Mouse (Mus musculus) heart, embryonic 12.5 days (tissue): Measurements from ENCODE around the gene Olfr600. TPM values are rescaled to one million over a fixed set of nuclear protein-coding genes. Genes with fewer than 3 reads are reported as not detected.
"Not testable (repeated sequence)": the region's sequence is repeated elsewhere in the genome, so short reads cannot be mapped to it uniquely, and the experiment has no call there.

Experiments used
- ATAC-seq: fragments of 200-750 bp; cut with Nextera tagmentation; 2 replicates; pipeline ENCODE4 v1.8.0; 2017; ENCODE audit warnings: moderate TSS enrichment, moderate library complexity; ENCODE audit not compliant: insufficient number of reproducible peaks, low FRiP score
- H3K27ac ChIP-seq: fragments of 300-500 bp; sonication (generic); 2 replicates; pipeline ENCODE4 v1.5.1; 2016; ENCODE audit warnings: mild to moderate bottlenecking, moderate library complexity; ENCODE audit not compliant: poor library complexity, severe bottlenecking
- H3K27me3 ChIP-seq: fragments of 300-500 bp; sonication (generic); replicated peaks from 2 replicates; pipeline ENCODE4 v1.6.1; 2016; ENCODE audit warnings: mild to moderate bottlenecking, moderate library complexity
- H3K36me3 ChIP-seq: fragments of 300-500 bp; sonication (generic); 2 replicates; pipeline ENCODE4 v1.6.1; 2016; ENCODE audit warnings: mild to moderate bottlenecking, moderate library complexity
- H3K4me1 ChIP-seq: fragments of 300-500 bp; sonication (generic); replicated peaks from 2 replicates; pipeline ENCODE4 v1.6.1; 2016; ENCODE audit warnings: mild to moderate bottlenecking
- H3K4me2 ChIP-seq: fragments of 300-500 bp; sonication (generic); 2 replicates; pipeline ENCODE4 v1.6.1; 2016; ENCODE audit warnings: mild to moderate bottlenecking, moderate library complexity
- H3K4me3 ChIP-seq: fragments of 300-500 bp; sonication (generic); 2 replicates; pipeline ENCODE4 v1.5.1; 2016; ENCODE audit warnings: mild to moderate bottlenecking
- H3K9ac ChIP-seq: fragments of 300-500 bp; sonication (generic); 2 replicates; pipeline ENCODE4 v1.6.1; 2016; ENCODE audit warnings: mild to moderate bottlenecking, moderate library complexity
- H3K9me3 ChIP-seq: fragments of 300-500 bp; sonication (generic); replicated peaks from 2 replicates; pipeline ENCODE4 v1.6.1; 2016; ENCODE audit warnings: mild to moderate bottlenecking, moderate library complexity
- WGBS: fragments of 180-500 bp; shearing (Covaris S2); methylation state at CpG from one replicate; pipeline ENCODE4 v1.1.7; 2016; 5-methylcytosine and 5-hydroxymethylcytosine counted together
- polyA plus RNA-seq: library from polyadenylated mRNA; unstranded; fragments of >200 nt; fragmentation: Nextera tagmentation; extraction: Ambion mirVana; gene quantifications from 2 replicates; pipeline ENCODE4 v1.2.1, GENCODE M21; 2016

The Olfr600 gene
- polyA plus RNA-seq, result not detected in 2 replicates

DNA sequence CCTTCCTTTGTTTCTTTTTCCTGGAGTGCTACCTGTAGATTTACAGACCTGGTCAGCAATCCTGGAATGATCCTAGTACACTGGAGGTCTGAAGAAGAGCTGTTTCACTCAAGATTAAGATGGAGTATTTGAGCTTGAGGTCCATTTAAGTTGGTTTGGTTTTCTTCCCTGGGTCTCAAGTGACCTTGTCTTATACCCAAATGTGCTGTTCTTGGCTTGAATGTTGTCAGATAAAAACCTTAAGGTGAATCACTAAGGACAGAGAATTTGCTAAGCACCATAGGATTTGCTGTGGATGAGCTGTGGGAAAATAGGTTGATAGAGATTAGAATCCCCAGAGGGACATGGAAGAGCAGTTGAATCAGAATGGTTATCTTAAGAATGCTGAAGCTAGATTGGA lies at the start of gene Olfr600:
TSS of gene Olfr600 (minus strand) at position 101 of the 400 bp plus-strand sequence.
- Histone ChIP-seq H3K4me3 (no peak within 1 kb of the TSS), H3K4me2 (no peak within 1 kb of the TSS), H3K9ac (no peak within 1 kb of the TSS), H3K27me3 (no peaks in the 10 kb centered on the region), H3K9me3 (no peaks in the 10 kb centered on the region), H3K36me3 (no peaks in the 10 kb centered on the region), H3K27ac (no peak within 1 kb of the TSS), H3K4me1 (no peaks in the 10 kb centered on the region)
- ATAC-seq, result no peak

- Histone ChIP-seq H3K9ac (no peak overlapping the region), H3K4me2 (no peak overlapping the region), H3K27me3 (no peaks in the 10 kb centered on the region), H3K27ac (no peak overlapping the region), H3K9me3 (no peaks in the 10 kb centered on the region), H3K36me3 (no peaks in the 10 kb centered on the region), H3K4me1 (no peaks in the 10 kb centered on the region), H3K4me3 (no peak overlapping the region)
- 9% methylated on average over 1 of the region's 1 CpGs for WGBS
- no peak for ATAC-seq
Observed at GRCm38 (mm10) chr7:103398981-103399380, 49.5 kb upstream of the Olfr600 start.

- H3K4me1 ChIP-seq, result no peaks in the 10 kb centered on the region
- H3K9me3 ChIP-seq, result no peaks in the 10 kb centered on the region
- no peaks in the 10 kb centered on the region for H3K36me3 ChIP-seq
- no peak overlapping the region for H3K4me3 ChIP-seq
- H3K9ac ChIP-seq, result no peak overlapping the region
- no peak overlapping the region for H3K4me2 ChIP-seq
- no peak overlapping the region for H3K27ac ChIP-seq
- no peak for ATAC-seq
- no peaks in the 10 kb centered on the region for H3K27me3 ChIP-seq
Observed at GRCm38 (mm10) chr7:103397758-103398157, 48.3 kb upstream of the Olfr600 start.

DNA sequence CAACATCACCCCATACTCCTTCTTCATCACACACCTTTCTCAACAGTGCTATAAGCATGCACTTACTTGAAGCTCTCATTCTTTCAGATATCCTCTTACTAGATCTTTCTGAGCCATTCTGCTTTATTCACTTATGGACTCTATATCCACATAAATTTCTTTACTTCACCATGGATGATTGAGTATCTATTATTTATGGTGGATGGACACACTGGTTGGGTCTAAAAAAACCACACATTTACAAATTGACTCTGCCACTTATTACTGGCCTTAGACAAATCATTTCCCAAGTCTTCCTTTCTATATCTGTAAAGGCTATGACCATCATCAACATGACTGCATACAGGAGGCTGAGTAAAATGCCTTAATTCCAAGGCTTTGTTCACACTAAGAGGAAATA lies 36.6 kb upstream of the Olfr600 start, which contains the start of gene Olfr603:
TSS of gene Olfr603 (minus strand) at position 101 of the 400 bp plus-strand sequence.
- Histone ChIP-seq H3K36me3 (no peaks in the 10 kb centered on the region), H3K27me3 (no peaks in the 10 kb centered on the region), H3K27ac (no peak within 1 kb of the TSS), H3K9me3 (no peaks in the 10 kb centered on the region), H3K4me2 (no peak within 1 kb of the TSS), H3K9ac (no peak within 1 kb of the TSS), H3K4me1 (no peaks in the 10 kb centered on the region), H3K4me3 (no peak within 1 kb of the TSS)
- no peak for ATAC-seq

GRCm38 (mm10) chr7:103362555-103362954 lies 13.1 kb upstream of the Olfr600 start, which contains the start of gene Olfr601:
Gene Olfr601 (minus strand): TSS chr7:103362655.
- 85% methylated on average over 1 of the region's 1 CpGs for WGBS

DNA sequence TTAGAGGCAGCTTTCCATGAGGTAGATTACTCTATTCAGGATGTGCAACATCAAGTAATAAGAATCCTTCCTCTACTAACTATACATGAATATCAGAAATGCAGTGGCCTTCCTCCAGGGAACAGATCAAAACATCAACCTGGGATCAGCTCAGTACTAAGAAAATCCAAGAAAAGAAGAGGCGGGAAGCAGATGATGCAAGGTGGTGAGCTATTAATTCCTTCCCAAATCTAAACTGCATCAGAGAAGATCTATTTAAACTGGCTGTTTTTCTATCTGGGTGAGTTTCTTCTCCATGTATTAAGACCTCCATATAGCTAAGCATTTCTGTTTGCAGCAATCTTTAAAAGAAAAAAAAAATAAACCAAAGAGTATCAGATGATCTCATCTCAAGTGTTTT lies 13.9 kb downstream of the Olfr600 start, which contains the start of gene Olfr599:
TSS of gene Olfr599 (plus strand) at position 301 of the 400 bp plus-strand sequence.
- 79% methylated on average over 1 of the region's 1 CpGs for WGBS
- no peak within 1 kb of the TSS for H3K9ac ChIP-seq

More at GRCm38 (mm10) chr7:103362555-103362954, 13.1 kb upstream of the Olfr600 start, which contains the start of gene Olfr601:
- Histone ChIP-seq H3K4me3 (no peak within 1 kb of the TSS), H3K27ac (no peak within 1 kb of the TSS), H3K9me3 (no peaks in the 10 kb centered on the region), H3K4me1 (no peaks in the 10 kb centered on the region), H3K4me2 (no peak within 1 kb of the TSS), H3K36me3 (no peaks in the 10 kb centered on the region), H3K9ac (no peak within 1 kb of the TSS), H3K27me3 (no peaks in the 10 kb centered on the region)
- no peak for ATAC-seq

GRCm38 (mm10) chr7:103323268-103323667 lies 26.2 kb downstream of the Olfr600 start, which contains the start of gene Olfr598:
Gene Olfr598 (plus strand): TSS chr7:103323568.
- Histone ChIP-seq H3K9me3 (no peaks in the 10 kb centered on the region), H3K4me1 (no peaks in the 10 kb centered on the region), H3K27ac (no peak within 1 kb of the TSS), H3K36me3 (no peaks in the 10 kb centered on the region), H3K4me3 (no peak within 1 kb of the TSS), H3K4me2 (no peak within 1 kb of the TSS), H3K9ac (no peak within 1 kb of the TSS), H3K27me3 (no peaks in the 10 kb centered on the region)
- ATAC-seq, result no peak

More for the DNA sequence above, 13.9 kb downstream of the Olfr600 start, which contains the start of gene Olfr599:
- Histone ChIP-seq H3K4me3 (no peak within 1 kb of the TSS), H3K27me3 (no peaks in the 10 kb centered on the region), H3K4me2 (no peak within 1 kb of the TSS), H3K9me3 (no peaks in the 10 kb centered on the region), H3K36me3 (no peaks in the 10 kb centered on the region), H3K27ac (no peak within 1 kb of the TSS), H3K4me1 (no peaks in the 10 kb centered on the region)
- ATAC-seq, result no peak

- not testable (repeated sequence) for ATAC-seq, H3K36me3 ChIP-seq
- WGBS, result 82% methylated on average over 2 of the region's 2 CpGs
Observed at GRCm38 (mm10) chr7:103316015-103316414, 33.5 kb downstream of the Olfr600 start, which contains the start of gene Olfr597. Gene Olfr597 (plus strand): TSS chr7:103316315.

GRCm38 (mm10) chr7:103305348-103305747 lies 44.1 kb downstream of the Olfr600 start, which contains the start of gene Olfr596:
Gene Olfr596 (plus strand): TSS chr7:103305648.
- H3K27ac ChIP-seq, H3K4me2 ChIP-seq, H3K27me3 ChIP-seq, H3K4me3 ChIP-seq, H3K9ac ChIP-seq, ATAC-seq, H3K36me3 ChIP-seq, H3K4me1 ChIP-seq, H3K9me3 ChIP-seq: not testable (repeated sequence)
- WGBS, result 75% methylated on average over 2 of the region's 2 CpGs

More at GRCm38 (mm10) chr7:103316015-103316414, 33.5 kb downstream of the Olfr600 start, which contains the start of gene Olfr597:
- H3K27ac ChIP-seq, H3K4me2 ChIP-seq, H3K4me3 ChIP-seq, H3K9ac ChIP-seq, H3K4me1 ChIP-seq, H3K27me3 ChIP-seq, H3K9me3 ChIP-seq: not testable (repeated sequence)

Other genes starting within 250 kb of the Olfr600 start
- gene Olfr586, start 224.0 kb downstream of the Olfr600 start, polyA plus RNA-seq, result not detected in 2 replicates
- gene Olfr588-ps1, start 208.8 kb downstream of the Olfr600 start, polyA plus RNA-seq, result not detected in 2 replicates
- gene Olfr589, start 193.3 kb downstream of the Olfr600 start, polyA plus RNA-seq, result not detected in 2 replicates
- gene Olfr591, start 171.3 kb downstream of the Olfr600 start, polyA plus RNA-seq, result not detected in 2 replicates
- gene Olfr592, start 164.9 kb downstream of the Olfr600 start, polyA plus RNA-seq, result not detected in 2 replicates
- gene Olfr593, start 137.8 kb downstream of the Olfr600 start, polyA plus RNA-seq, result not detected in 2 replicates
- gene Olfr594, start 132.7 kb downstream of the Olfr600 start, polyA plus RNA-seq, result not detected in 2 replicates
- not detected in 2 replicates for gene Usp17ld, start 97.2 kb downstream of the Olfr600 start, polyA plus RNA-seq
- gene Olfr596, start 44.0 kb downstream of the Olfr600 start, polyA plus RNA-seq, result not detected in 2 replicates
- gene Olfr597, start 33.4 kb downstream of the Olfr600 start, polyA plus RNA-seq, result not detected in 2 replicates
- not detected in 2 replicates for gene Olfr598, start 26.1 kb downstream of the Olfr600 start, polyA plus RNA-seq
- not detected in 2 replicates for gene Olfr599, start 13.8 kb downstream of the Olfr600 start, polyA plus RNA-seq
- gene Olfr601, start 13.0 kb upstream of the Olfr600 start, polyA plus RNA-seq, result not detected in 2 replicates
- gene Olfr603, start 36.5 kb upstream of the Olfr600 start, polyA plus RNA-seq, result not detected in 2 replicates
- not detected in 2 replicates for gene Usp17lc, start 65.4 kb upstream of the Olfr600 start, polyA plus RNA-seq
- not detected in 2 replicates for gene Olfr605, start 95.8 kb upstream of the Olfr600 start, polyA plus RNA-seq
- gene Olfr606, start 99.4 kb upstream of the Olfr600 start, polyA plus RNA-seq, result not detected in 2 replicates
- gene Olfr607, start 114.5 kb upstream of the Olfr600 start, polyA plus RNA-seq, result 0.13 and 0.28 TPM in 2 replicates
- 0.17 TPM in 1 of 2 replicates, not detected in the other for gene Olfr608, start 120.2 kb upstream of the Olfr600 start, polyA plus RNA-seq
- 0.08 TPM in 1 of 2 replicates, not detected in the other for gene Olfr609, start 148.4 kb upstream of the Olfr600 start, polyA plus RNA-seq
- gene Olfr610, start 162.5 kb upstream of the Olfr600 start, polyA plus RNA-seq, result not detected in 2 replicates
- not detected in 2 replicates for gene Olfr611, start 171.2 kb upstream of the Olfr600 start, polyA plus RNA-seq
- gene Olfr612, start 193.0 kb upstream of the Olfr600 start, polyA plus RNA-seq, result not detected in 2 replicates
- not detected in 2 replicates for gene Olfr613, start 198.4 kb upstream of the Olfr600 start, polyA plus RNA-seq
- gene Olfr615, start 206.4 kb upstream of the Olfr600 start, polyA plus RNA-seq, result not detected in 2 replicates
- gene Olfr616, start 219.5 kb upstream of the Olfr600 start, polyA plus RNA-seq, result not detected in 2 replicates
- gene Olfr617, start 223.4 kb upstream of the Olfr600 start, polyA plus RNA-seq, result not detected in 2 replicates
- gene Olfr618, start 240.4 kb upstream of the Olfr600 start, polyA plus RNA-seq, result not detected in 2 replicates